ENCODE assay signal across 17 mouse cellular contexts in genomic region chr9:59668473-59668872, GRCm38 (mm10). TPM values are rescaled to one million over a fixed set of nuclear protein-coding genes. Genes with fewer than 3 reads are reported as not detected.
"Had no signal": no experiment of that assay in that cellular context is flagged by ENCODE, and none has a peak within 500 bp of the region (broad histone marks: within the 10 kb centered on the region; RNA-seq: fewer than 3 reads in every experiment).

No protein-coding gene starts in this region.

- H3K4me3 ChIP-seq: midbrain, embryonic 10.5 days; midbrain, embryonic 13.5 days; midbrain, embryonic 15.5 days; myocyte; neural tube, embryonic 13.5 days; neural tube, embryonic 15.5 days had no signal

- H3K9me3 ChIP-seq: midbrain, embryonic 10.5 days; midbrain, embryonic 13.5 days; midbrain, embryonic 15.5 days; neural tube, embryonic 13.5 days; neural tube, embryonic 15.5 days had no signal

- DNase-seq: lung, adult 18-20 months; lung, postnatal 10 days; lung, postnatal 4 days; right cerebral cortex, adult 18-20 months; right cerebral cortex, postnatal 25 days; right cerebral cortex, postnatal 4 days; spleen, adult 18-20 months; thymus, adult 18-20 months; thymus, postnatal 25 days; thymus, postnatal 4 days had no signal

- H3K27me3 ChIP-seq: midbrain, embryonic 13.5 days; midbrain, embryonic 15.5 days; neural tube, embryonic 13.5 days; neural tube, embryonic 15.5 days had no signal

RNA-seq across cellular contexts. Expression of gene Gramd2, which starts 11.5 kb away (rescaled TPM):
- total RNA-seq: megakaryocyte-erythroid progenitor cell, adult 5-6 weeks had no signal
